Mouse (Mus musculus) heart, postnatal 0 days (tissue): ENCODE data around the gene Ggt7.

Source experiments
- CTCF ChIP-seq: IDR thresholded peaks from 2 replicates; pipeline ENCODE4 v1.5.1; 2016; ENCODE audit warnings: antibody characterized with exemption, control low read depth, low read depth
- EP300 ChIP-seq: IDR thresholded peaks from 2 replicates; pipeline ENCODE4 v1.6.1; 2016; ENCODE audit warnings: antibody characterized with exemption, low read depth

DNA sequence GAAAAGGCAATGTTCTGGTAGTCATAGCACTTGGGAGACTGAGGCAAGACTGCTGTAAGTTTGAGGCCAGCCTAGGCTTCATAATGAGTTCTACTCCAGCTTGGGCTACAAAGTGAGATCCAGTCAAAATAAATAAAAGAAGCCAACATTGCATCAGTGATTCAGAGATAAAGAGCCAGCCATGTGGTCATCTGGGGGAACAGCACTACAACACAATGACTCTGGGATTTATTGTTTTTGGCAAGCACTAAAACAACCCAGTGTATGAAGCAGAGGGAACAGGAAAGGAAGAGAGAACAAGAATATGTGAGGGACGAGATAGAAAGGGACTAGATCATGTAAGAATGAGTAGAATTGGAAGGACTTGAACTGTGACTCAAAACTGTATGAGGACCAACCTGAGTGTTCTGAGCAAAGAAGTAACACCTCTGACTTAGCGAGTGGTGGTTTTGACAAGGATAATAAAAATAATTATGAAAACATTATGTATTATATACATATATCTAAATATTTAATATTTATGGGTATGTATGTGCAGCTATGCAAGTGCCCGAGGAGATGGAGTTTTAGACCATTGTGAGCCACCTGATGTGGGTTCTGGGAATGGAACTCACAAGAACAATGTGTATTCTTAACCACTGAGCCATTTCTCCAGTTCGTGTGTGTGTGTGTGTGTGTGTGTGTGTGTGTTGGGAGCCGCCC lies 19.9 kb upstream of the Ggt7 start:
- TF ChIP-seq EP300, result no peak
- TF ChIP-seq CTCF, result no peak
